Mouse (Mus musculus) erythroblast, embryonic 14.5 days (primary cell): ENCODE data around the gene Dcpp1. TPM values are rescaled to one million over a fixed set of nuclear protein-coding genes. Genes with fewer than 3 reads are reported as not detected.
"Not testable (repeated sequence)": the region's sequence is repeated elsewhere in the genome, so short reads cannot be mapped to it uniquely, and the experiment has no call there.

ENCODE experiments used
- H3K27me3 ChIP-seq: 2 replicates; pipeline ENCODE4 v1.6.1; 2012; ENCODE audit warnings: inconsistent platforms; ENCODE audit not compliant: control insufficient read depth
- H3K36me3 ChIP-seq: 2 replicates; pipeline ENCODE4 v1.6.1; 2012; ENCODE audit warnings: mild to moderate bottlenecking, inconsistent platforms; ENCODE audit not compliant: control insufficient read depth
- H3K4me1 ChIP-seq: 2 replicates; pipeline ENCODE4 v1.6.1; 2012; ENCODE audit warnings: inconsistent platforms; ENCODE audit not compliant: control insufficient read depth
- H3K4me3 ChIP-seq: replicated peaks from 2 replicates; pipeline ENCODE3; 2012; ENCODE audit warnings: moderate library complexity, mild to moderate bottlenecking, inconsistent platforms
- H3K9me3 ChIP-seq: 2 replicates; pipeline ENCODE4 v1.6.1; 2012; ENCODE audit warnings: low read length, inconsistent platforms, mixed read lengths; ENCODE audit not compliant: control insufficient read depth
- GATA1 ChIP-seq: IDR thresholded peaks from 2 replicates; pipeline ENCODE4 v1.6.1; 2012; ENCODE audit warnings: low read length, inconsistent platforms, mixed read lengths
- TAL1 ChIP-seq: IDR thresholded peaks from 3 replicates; pipeline ENCODE4 v1.6.1; 2012; ENCODE audit warnings: low read length, inconsistent platforms, mixed read lengths
- polyA plus RNA-seq: library from polyadenylated mRNA; stranded (reverse); fragments of >175 nt; gene quantifications from 2 replicates; pipeline ENCODE4 v1.2.3, GENCODE M21; 2012

Dcpp1 gene
- polyA plus RNA-seq, 1 experiment: not detected

DNA sequence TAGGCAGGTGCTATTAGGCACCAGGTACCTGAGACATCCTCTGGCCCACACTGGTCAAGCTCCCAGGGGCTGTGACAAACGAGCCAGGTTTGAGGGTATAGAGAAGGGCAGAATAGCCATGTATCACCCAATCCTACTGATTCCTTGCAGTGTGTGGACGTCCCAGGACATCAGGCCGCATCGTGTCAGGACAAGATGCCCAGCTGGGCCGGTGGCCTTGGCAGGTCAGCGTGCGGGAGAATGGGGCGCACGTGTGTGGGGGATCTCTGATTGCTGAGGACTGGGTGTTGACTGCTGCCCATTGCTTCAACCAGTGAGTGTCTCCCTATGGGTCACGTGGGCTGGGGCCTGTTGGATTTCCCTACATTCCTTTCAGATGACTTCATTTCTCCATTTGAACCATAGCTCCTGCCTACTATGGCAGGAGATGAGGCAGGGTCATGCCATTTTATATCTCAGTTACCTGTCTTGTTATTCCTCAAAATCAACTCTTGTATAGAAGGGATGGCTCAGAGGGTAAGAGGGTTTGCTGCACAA lies 26.4 kb upstream of the Dcpp1 start:
- no peak for TF ChIP-seq TAL1
- TF ChIP-seq GATA1: no peak
- Histone ChIP-seq H3K4me1 (no peaks in the 10 kb centered on the region), H3K9me3 (no peaks in the 10 kb centered on the region), H3K27me3 (no peaks in the 10 kb centered on the region), H3K36me3 (no peaks in the 10 kb centered on the region), H3K4me3 (no peak overlapping the region)

DNA sequence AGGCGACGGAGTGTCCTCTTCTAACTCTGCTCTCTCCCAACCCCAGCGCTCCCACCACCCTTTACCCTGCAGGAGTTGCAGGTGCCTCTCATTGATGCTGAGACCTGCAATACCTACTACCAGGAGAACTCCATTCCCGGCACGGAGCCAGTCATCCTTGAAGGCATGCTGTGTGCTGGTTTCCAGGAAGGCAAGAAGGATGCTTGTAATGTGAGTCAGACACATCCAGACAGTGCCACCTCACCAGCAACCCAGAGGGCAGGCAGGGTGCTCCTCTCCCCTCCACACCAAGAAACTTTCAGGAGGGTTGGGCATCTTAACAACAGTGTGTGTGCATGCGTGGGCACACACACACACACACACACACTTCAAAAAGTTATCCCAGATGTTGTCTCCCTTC lies 23.5 kb upstream of the Dcpp1 start:
- Histone ChIP-seq H3K36me3 (no peaks in the 10 kb centered on the region), H3K4me1 (no peaks in the 10 kb centered on the region), H3K4me3 (no peak overlapping the region), H3K27me3 (no peaks in the 10 kb centered on the region), H3K9me3 (no peaks in the 10 kb centered on the region)
- no peak for TF ChIP-seq GATA1
- TF ChIP-seq TAL1: no peak

DNA sequence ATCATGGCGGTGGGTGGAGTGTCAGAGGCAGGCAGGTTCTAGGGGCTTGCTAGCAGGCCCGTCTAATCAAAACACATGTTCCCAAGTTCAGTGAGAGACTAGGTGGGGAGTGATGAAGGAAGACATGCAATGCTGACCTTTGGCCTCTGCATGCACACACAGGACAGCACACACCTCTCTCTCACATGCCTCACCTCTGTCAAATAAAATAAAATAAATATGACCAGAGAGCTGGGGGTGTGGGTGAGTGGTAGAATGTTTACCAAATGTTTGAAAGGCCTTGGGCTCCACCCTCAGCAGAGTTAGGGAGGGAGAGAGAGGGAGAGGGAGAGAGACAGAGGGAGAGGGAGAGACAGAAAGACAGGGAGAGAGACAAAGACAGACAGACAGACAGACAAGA lies 22.8 kb upstream of the Dcpp1 start:
- Histone ChIP-seq H3K27me3 (no peaks in the 10 kb centered on the region), H3K4me1 (no peaks in the 10 kb centered on the region), H3K36me3 (no peaks in the 10 kb centered on the region), H3K9me3 (no peaks in the 10 kb centered on the region), H3K4me3 (no peak overlapping the region)
- TF ChIP-seq TAL1 (no peak), GATA1 (no peak)

DNA sequence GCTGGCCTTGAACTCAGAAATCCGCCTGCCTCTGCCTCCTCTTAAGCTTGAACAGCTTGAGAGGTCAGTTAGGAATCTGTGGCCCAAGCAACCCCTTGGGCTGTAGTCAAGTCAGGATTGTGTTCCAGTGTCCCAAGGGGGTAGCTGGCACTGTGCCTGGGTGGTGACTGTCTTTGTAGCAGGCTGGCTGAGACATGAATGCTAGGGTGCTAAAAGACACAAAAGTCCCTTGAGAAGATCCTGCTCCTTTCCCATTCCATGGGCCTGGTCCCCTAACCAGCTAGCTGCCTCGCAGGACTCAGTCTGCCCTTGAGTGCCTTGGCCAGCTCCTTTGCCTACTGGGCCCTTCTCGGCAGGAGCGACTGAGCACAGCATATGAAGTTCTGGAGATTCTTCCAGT lies 17.8 kb upstream of the Dcpp1 start:
- H3K27me3 ChIP-seq: no peaks in the 10 kb centered on the region
- no peaks in the 10 kb centered on the region for H3K36me3 ChIP-seq
- no peaks in the 10 kb centered on the region for H3K9me3 ChIP-seq
- H3K4me1 ChIP-seq: no peaks in the 10 kb centered on the region
- no peak overlapping the region for H3K4me3 ChIP-seq
- no peak for TF ChIP-seq TAL1
- TF ChIP-seq GATA1: no peak

DNA sequence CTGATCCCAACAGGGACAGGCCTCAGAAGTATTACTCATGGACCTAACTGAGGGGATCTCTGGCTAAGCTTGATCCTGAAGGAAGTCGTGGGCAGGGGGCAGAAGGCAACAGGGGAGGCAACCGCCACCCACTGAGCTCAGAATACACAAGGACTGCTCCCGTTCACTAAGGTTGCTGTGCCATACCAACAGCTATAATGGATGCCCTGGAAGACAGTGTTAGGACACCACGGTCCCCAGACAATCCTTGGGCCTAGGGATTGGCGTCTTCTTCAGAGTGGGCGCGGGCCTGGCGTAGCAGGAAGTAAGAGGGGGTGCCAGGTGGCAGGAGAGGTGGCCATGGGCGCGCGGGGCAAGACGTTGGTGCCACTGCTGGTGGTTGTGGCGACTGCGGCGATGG lies 12.9 kb upstream of the Dcpp1 start, which contains the start of gene Prss21:
Prss21 (plus strand) TSS at position 301 of the 400 bp plus-strand sequence.
- TF ChIP-seq GATA1 (no peak), TAL1 (no peak)
- Histone ChIP-seq H3K4me1 (no peaks in the 10 kb centered on the region), H3K4me3 (no peak within 1 kb of the TSS), H3K36me3 (no peaks in the 10 kb centered on the region), H3K9me3 (no peaks in the 10 kb centered on the region), H3K27me3 (no peaks in the 10 kb centered on the region)

DNA sequence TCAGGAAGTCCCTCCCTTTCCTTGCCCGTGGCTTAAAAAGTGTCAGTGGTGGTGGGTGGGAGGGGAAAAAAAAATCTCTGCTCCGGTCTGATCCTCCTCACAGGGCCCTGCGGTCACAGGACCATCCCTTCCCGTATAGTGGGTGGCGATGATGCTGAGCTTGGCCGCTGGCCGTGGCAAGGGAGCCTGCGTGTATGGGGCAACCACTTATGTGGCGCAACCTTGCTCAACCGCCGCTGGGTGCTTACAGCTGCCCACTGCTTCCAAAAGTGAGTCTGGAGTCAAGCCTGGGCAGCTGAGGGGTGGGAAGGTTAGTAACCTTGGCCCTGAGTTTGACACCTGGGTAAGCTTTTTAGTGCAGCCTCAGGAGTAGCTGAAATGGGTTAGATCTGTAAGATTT lies 12.2 kb upstream of the Dcpp1 start:
- Histone ChIP-seq H3K9me3 (no peaks in the 10 kb centered on the region), H3K4me1 (no peaks in the 10 kb centered on the region), H3K4me3 (no peak overlapping the region), H3K27me3 (no peaks in the 10 kb centered on the region), H3K36me3 (no peaks in the 10 kb centered on the region)
- TF ChIP-seq GATA1 (no peak), TAL1 (no peak)

DNA sequence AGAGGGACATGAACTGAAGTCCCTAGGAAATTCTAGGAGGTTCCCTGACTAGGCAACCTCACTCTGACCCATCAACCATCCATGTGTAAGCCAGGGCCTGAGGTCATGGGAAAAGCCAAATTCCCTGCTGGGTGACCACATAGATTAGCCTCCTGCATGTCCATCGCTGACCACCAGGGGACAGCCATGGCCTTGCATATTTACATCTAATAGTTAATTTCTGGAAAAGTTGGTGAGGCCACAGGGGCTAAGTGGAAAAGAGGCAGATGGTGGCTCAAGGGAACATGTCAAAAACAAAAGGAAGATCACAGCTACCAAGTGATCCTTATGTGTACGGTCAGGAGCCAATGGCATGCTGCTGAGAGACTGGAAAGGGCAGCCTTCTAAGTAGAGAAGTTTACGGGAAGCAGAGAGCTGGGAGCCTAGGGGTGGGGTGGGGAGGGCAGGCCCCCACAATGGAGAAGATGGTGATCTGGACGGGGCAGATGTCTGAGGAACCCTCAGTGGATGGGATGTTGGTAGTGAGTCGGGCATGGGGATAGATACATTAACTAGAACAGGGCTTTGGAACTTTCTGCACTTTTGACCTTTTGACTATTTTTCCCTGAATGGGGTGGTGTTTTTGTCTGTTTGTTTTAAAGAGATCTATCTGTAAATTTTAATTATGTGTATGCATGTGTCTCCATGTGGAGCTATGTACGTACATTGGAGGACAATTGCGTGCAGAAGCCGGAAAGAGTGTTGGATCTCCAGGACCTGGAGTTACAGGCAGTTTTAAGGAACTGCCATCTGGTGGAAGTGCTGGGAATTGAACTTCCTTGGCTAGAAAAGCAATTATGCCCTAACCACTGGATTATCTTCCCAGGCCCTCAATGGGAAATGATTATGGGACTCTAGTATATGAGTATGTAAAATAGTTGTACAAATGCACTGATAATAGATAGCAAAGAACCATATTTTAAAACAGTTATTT lies 6.5 kb upstream of the Dcpp1 start:
- no peaks in the 10 kb centered on the region for H3K4me1 ChIP-seq
- H3K36me3 ChIP-seq: no peaks in the 10 kb centered on the region
- H3K9me3 ChIP-seq: no peaks in the 10 kb centered on the region
- TF ChIP-seq GATA1 (no peak), TAL1 (no peak)
- no peak overlapping the region for H3K4me3 ChIP-seq
- H3K27me3 ChIP-seq: no peaks in the 10 kb centered on the region

DNA sequence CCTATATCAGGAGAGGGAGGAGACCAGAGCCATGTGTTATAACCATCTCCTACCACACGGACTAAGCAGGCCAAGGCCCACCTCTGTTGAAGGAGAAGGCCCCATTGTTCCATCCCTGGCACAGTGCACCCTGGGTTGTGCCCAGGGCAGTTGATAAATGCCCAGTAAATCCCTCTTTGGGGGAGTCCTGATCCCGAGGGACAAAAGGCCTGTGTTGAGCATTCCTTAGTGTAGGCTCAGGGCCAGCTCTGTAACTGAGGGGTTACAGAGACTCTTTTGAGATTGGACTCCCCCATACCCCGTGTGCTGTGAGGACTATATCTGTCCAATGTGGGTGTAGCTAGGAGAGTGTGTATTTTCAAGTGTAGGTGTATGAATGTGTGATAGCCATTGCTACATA lies 3.9 kb upstream of the Dcpp1 start:
- TF ChIP-seq GATA1: no peak
- no peak for TF ChIP-seq TAL1
- Histone ChIP-seq H3K9me3 (no peaks in the 10 kb centered on the region), H3K4me3 (no peak overlapping the region), H3K36me3 (no peaks in the 10 kb centered on the region), H3K4me1 (no peaks in the 10 kb centered on the region), H3K27me3 (no peaks in the 10 kb centered on the region)

DNA sequence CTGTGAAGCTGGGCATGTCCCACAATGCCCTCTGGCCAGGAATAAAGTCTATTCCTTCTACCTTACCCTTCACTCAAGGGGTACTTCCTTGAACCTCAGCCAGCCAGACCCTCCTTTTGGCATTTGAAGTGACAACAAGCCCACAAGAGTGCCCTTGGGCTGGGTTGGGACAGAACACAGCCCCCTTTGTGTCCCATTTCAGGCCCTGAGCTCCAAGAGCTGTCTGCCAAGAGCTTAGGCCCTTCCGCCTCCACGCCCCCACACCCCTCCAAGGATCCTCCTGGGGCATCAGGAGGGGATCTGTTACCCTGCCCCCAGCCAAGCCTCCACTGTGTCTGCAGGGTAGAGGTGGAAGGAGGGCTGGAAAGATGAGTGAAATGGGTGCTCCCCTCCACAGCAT lies 3.5 kb upstream of the Dcpp1 start:
- no peak for TF ChIP-seq TAL1
- TF ChIP-seq GATA1: no peak
- Histone ChIP-seq H3K36me3 (no peaks in the 10 kb centered on the region), H3K27me3 (no peaks in the 10 kb centered on the region), H3K4me1 (no peaks in the 10 kb centered on the region), H3K4me3 (no peak overlapping the region), H3K9me3 (no peaks in the 10 kb centered on the region)

DNA sequence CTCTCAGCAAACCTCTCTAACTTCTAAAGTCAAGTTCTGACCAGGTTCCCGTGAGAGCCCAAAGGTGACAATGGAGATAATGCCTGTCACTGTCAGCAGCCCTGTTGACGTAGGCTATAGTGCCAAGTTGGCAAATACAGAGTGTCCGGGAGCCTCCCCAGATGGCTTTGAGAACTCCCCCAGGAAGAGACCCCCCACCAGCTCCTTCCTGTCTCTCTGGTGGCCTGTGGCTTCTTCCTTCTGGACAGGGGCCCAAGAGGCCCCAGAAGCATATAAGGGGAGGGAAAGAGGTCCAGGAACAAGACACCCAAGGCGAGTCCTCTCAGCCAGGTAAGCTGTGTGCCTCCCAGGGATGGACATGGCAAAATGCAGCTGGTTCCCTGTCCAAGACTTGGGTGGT lies 36.5 kb downstream of the Dcpp1 start, which contains the start of gene Dcpp3:
Dcpp3 (plus strand) TSS at position 301 of the 400 bp plus-strand sequence.
- H3K4me3 ChIP-seq, H3K4me1 ChIP-seq, H3K27me3 ChIP-seq, H3K9me3 ChIP-seq, H3K36me3 ChIP-seq: not testable (repeated sequence)
